Mouse (Mus musculus) frontal cortex, adult (tissue): ENCODE measurements around the gene E430018J23Rik.
"Not testable (repeated sequence)": the region's sequence is repeated elsewhere in the genome, so short reads cannot be mapped to it uniquely, and the experiment has no call there.

ENCODE experiments used
- ATAC-seq: cut with Nextera tagmentation; 2 replicates; pipeline ENCODE4 v1.9.2; 2017; ENCODE audit warnings: mild to moderate bottlenecking, moderate library complexity, mixed read lengths; ENCODE audit not compliant: low TSS enrichment

Gene E430018J23Rik

GRCm38 (mm10) chr7:127341861-127342260 lies 51.6 kb downstream of the E430018J23Rik start:
- ATAC-seq, result not testable (repeated sequence)

GRCm38 (mm10) chr7:127341356-127341755 lies 52.1 kb downstream of the E430018J23Rik start:
- no peak for ATAC-seq
